Mouse (Mus musculus): ENCODE results near the gene Mansc1. TPM values are rescaled to one million over a fixed set of nuclear protein-coding genes. Genes with fewer than 3 reads are reported as not detected.

Mansc1 gene
- polyA plus RNA-seq, 1 experiment from 2014 or later = 8.6 TPM

- Histone ChIP-seq H3K27ac (replicated peaks in 1 of 2; ENCODE audit: control insufficient read depth in 1 of 2, insufficient read depth in 1 of 2, low read depth in 2 of 2, low read length in 2 of 2) (no peak overlapping the region), H3K4me2 (ENCODE audit: low read length) (no peak overlapping the region), H3K27me3 (ENCODE audit: control insufficient read depth, insufficient read depth, low read length) (no peaks in the 10 kb centered on the region), H3K9me3 (ENCODE audit: control insufficient read depth, low read length) (0 out of 2 replicates have a peak, but pooled peaks cover 4% of the 10 kb centered on the region), H3K36me3 (ENCODE audit: control insufficient read depth, insufficient read depth, low read length) (no peaks in the 10 kb centered on the region), H3K4me3 (ENCODE audit: control insufficient read depth in 1 of 2, insufficient read depth in 1 of 2, low read depth in 1 of 2, low read length in 2 of 2) (no peak overlapping the region), H3K9ac (ENCODE audit: low read length) (no peak overlapping the region), H3K4me1 (ENCODE audit: control insufficient read depth in 2 of 2, insufficient read depth in 2 of 2, low read length in 2 of 2) (peaks cover 10 to 14% of the 10 kb centered on the region in 2 experiments)
- 69% methylated on average over 6 of the region's 6 CpGs for WGBS
- no peak for ATAC-seq (ENCODE audit: insufficient number of reproducible peaks, insufficient read depth, low FRiP score, low read depth)
Measured at GRCm38 (mm10) chr6:134578039-134578438, 54.2 kb downstream of the Mansc1 start.

- H3K4me1 ChIP-seq (ENCODE audit: control insufficient read depth in 2 of 2, insufficient read depth in 2 of 2, low read length in 2 of 2) = peaks cover 10 to 14% of the 10 kb centered on the region in 2 experiments
- no peak overlapping the region for H3K4me3 ChIP-seq (ENCODE audit: control insufficient read depth in 1 of 2, insufficient read depth in 1 of 2, low read depth in 1 of 2, low read length in 2 of 2)
- H3K36me3 ChIP-seq (ENCODE audit: control insufficient read depth, insufficient read depth, low read length) = no peaks in the 10 kb centered on the region
- ATAC-seq (ENCODE audit: insufficient number of reproducible peaks, insufficient read depth, low FRiP score, low read depth) = no peak
- 58% methylated on average over 3 of the region's 3 CpGs for WGBS
- H3K9ac ChIP-seq (ENCODE audit: low read length) = no peak overlapping the region
- H3K27me3 ChIP-seq (ENCODE audit: control insufficient read depth, insufficient read depth, low read length) = no peaks in the 10 kb centered on the region
- H3K9me3 ChIP-seq (ENCODE audit: control insufficient read depth, low read length) = 0 out of 2 replicates have a peak, but pooled peaks cover 9% of the 10 kb centered on the region
- no peak overlapping the region for H3K27ac ChIP-seq (replicated peaks in 1 of 2; ENCODE audit: control insufficient read depth in 1 of 2, insufficient read depth in 1 of 2, low read depth in 2 of 2, low read length in 2 of 2)
- H3K4me2 ChIP-seq (ENCODE audit: low read length) = no peak overlapping the region
Measured at GRCm38 (mm10) chr6:134575288-134575741, 57.0 kb downstream of the Mansc1 start.

- no peak for ATAC-seq (ENCODE audit: insufficient number of reproducible peaks, insufficient read depth, low FRiP score, low read depth)
- H3K27ac ChIP-seq (replicated peaks in 1 of 2; ENCODE audit: control insufficient read depth in 1 of 2, insufficient read depth in 1 of 2, low read depth in 2 of 2, low read length in 2 of 2) = no peak overlapping the region
- no peaks in the 10 kb centered on the region for H3K27me3 ChIP-seq (ENCODE audit: control insufficient read depth, insufficient read depth, low read length)
- WGBS = 80% methylated on average over 5 of the region's 5 CpGs
- H3K4me3 ChIP-seq (ENCODE audit: control insufficient read depth in 1 of 2, insufficient read depth in 1 of 2, low read depth in 1 of 2, low read length in 2 of 2) = no peak overlapping the region
- H3K4me1 ChIP-seq (ENCODE audit: control insufficient read depth in 2 of 2, insufficient read depth in 2 of 2, low read length in 2 of 2) = peaks cover 2 to 16% of the 10 kb centered on the region in 2 experiments; a peak in 3 of 4 replicates
- H3K9me3 ChIP-seq (ENCODE audit: control insufficient read depth, low read length) = 0 out of 2 replicates have a peak, but pooled peaks cover 5% of the 10 kb centered on the region
- no peak overlapping the region for H3K4me2 ChIP-seq (ENCODE audit: low read length)
- H3K36me3 ChIP-seq (ENCODE audit: control insufficient read depth, insufficient read depth, low read length) = no peaks in the 10 kb centered on the region
- no peak overlapping the region for H3K9ac ChIP-seq (ENCODE audit: low read length)
Measured at GRCm38 (mm10) chr6:134567986-134568556, 64.2 kb downstream of the Mansc1 start.

- peak; percentile 91 for ATAC-seq (ENCODE audit: insufficient number of reproducible peaks, insufficient read depth, low FRiP score, low read depth)
- H3K9me3 ChIP-seq (ENCODE audit: control insufficient read depth, low read length) = 0 out of 2 replicates have a peak, but pooled peaks cover 5% of the 10 kb centered on the region
- peak within 1 kb of the TSS; percentile 94 for H3K4me2 ChIP-seq (ENCODE audit: low read length)
- H3K27me3 ChIP-seq (ENCODE audit: control insufficient read depth, insufficient read depth, low read length) = no peaks in the 10 kb centered on the region
- no peaks in the 10 kb centered on the region for H3K36me3 ChIP-seq (ENCODE audit: control insufficient read depth, insufficient read depth, low read length)
- peak within 1 kb of the TSS; percentile 94 to 98 for H3K27ac ChIP-seq (replicated peaks in 1 of 2; ENCODE audit: control insufficient read depth in 1 of 2, insufficient read depth in 1 of 2, low read depth in 2 of 2, low read length in 2 of 2)
- peak within 1 kb of the TSS; percentile 99 for H3K9ac ChIP-seq (ENCODE audit: low read length)
- WGBS = under 1% methylated on average over 78 of the region's 99 CpGs
- peaks cover 4 to 20% of the 10 kb centered on the region in 2 experiments; a peak in 3 of 4 replicates for H3K4me1 ChIP-seq (ENCODE audit: control insufficient read depth in 2 of 2, insufficient read depth in 2 of 2, low read length in 2 of 2)
- H3K4me3 ChIP-seq (ENCODE audit: control insufficient read depth in 1 of 2, insufficient read depth in 1 of 2, low read depth in 1 of 2, low read length in 2 of 2) = peak within 1 kb of the TSS; percentile 93 to 96
Measured at GRCm38 (mm10) chr6:134566818-134567485, 65.3 kb downstream of the Mansc1 start, which contains the start of gene Lrp6. Gene Lrp6, minus strand, starts transcription at chr6:134566965.

- Histone ChIP-seq H3K9me3 (ENCODE audit: control insufficient read depth, low read length) (0 out of 2 replicates have a peak, but pooled peaks cover under 1% of the 10 kb centered on the region), H3K9ac (ENCODE audit: low read length) (peak overlapping the region; percentile 99), H3K4me1 (ENCODE audit: control insufficient read depth in 2 of 2, insufficient read depth in 2 of 2, low read length in 2 of 2) (peaks cover 4 to 20% of the 10 kb centered on the region in 2 experiments; a peak in 3 of 4 replicates), H3K27me3 (ENCODE audit: control insufficient read depth, insufficient read depth, low read length) (no peaks in the 10 kb centered on the region), H3K36me3 (ENCODE audit: control insufficient read depth, insufficient read depth, low read length) (no peaks in the 10 kb centered on the region), H3K4me3 (ENCODE audit: control insufficient read depth in 1 of 2, insufficient read depth in 1 of 2, low read depth in 1 of 2, low read length in 2 of 2) (peak overlapping the region; percentile 93 to 96), H3K27ac (replicated peaks in 1 of 2; ENCODE audit: control insufficient read depth in 1 of 2, insufficient read depth in 1 of 2, low read depth in 2 of 2, low read length in 2 of 2) (peak overlapping the region; percentile 94 to 98), H3K4me2 (ENCODE audit: low read length) (peak overlapping the region; percentile 94)
- peak; percentile 62 for ATAC-seq (ENCODE audit: insufficient number of reproducible peaks, insufficient read depth, low FRiP score, low read depth)
- WGBS = under 1% methylated on average over 42 of the region's 64 CpGs
Measured at GRCm38 (mm10) chr6:134566248-134566817, 66.0 kb downstream of the Mansc1 start.

DNA sequence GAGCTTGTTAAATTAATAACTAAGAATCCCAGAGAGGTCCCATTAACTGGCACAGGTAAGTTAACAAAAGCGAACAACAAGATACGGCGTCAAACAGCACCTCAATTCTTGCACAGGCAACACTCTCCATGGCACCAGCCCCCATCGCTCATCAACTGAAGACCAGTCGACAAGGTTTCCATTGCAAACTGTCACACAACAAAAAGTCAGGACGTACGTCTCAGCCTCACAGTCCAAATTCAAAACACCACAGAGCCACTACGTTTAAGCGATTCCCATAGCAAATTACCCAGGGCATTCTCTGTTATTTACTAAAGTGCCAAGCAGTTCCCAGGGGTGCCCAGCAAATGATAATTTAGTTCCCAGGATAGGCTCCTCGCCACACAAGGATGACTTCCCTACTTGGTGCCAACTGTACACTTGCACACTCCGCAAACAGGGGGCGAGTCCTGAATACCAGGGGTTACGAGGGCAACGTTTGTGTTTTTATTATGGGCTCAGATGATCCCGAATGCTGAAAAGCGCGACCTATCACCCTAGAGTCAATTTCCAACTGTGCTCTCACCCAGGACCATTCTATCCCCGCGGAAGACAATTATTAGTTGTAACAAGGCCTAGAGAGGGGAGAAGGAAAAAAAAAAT, 66.6 kb downstream of the Mansc1 start:
- WGBS = 2% methylated on average over 19 of the region's 19 CpGs
- no peaks in the 10 kb centered on the region for H3K36me3 ChIP-seq (ENCODE audit: control insufficient read depth, insufficient read depth, low read length)
- ATAC-seq (ENCODE audit: insufficient number of reproducible peaks, insufficient read depth, low FRiP score, low read depth) = no peak
- no peaks in the 10 kb centered on the region for H3K27me3 ChIP-seq (ENCODE audit: control insufficient read depth, insufficient read depth, low read length)
- peak overlapping the region; percentile 99 for H3K9ac ChIP-seq (ENCODE audit: low read length)
- H3K27ac ChIP-seq (replicated peaks in 1 of 2; ENCODE audit: control insufficient read depth in 1 of 2, insufficient read depth in 1 of 2, low read depth in 2 of 2, low read length in 2 of 2) = peak overlapping the region; percentile 61 to 98; a peak in 3 of 4 replicates
- H3K4me1 ChIP-seq (ENCODE audit: control insufficient read depth in 2 of 2, insufficient read depth in 2 of 2, low read length in 2 of 2) = peaks cover 4 to 20% of the 10 kb centered on the region in 2 experiments; a peak in 3 of 4 replicates
- H3K4me3 ChIP-seq (ENCODE audit: control insufficient read depth in 1 of 2, insufficient read depth in 1 of 2, low read depth in 1 of 2, low read length in 2 of 2) = peak overlapping the region; percentile 93 to 96
- peak overlapping the region; percentile 94 for H3K4me2 ChIP-seq (ENCODE audit: low read length)
- H3K9me3 ChIP-seq (ENCODE audit: control insufficient read depth, low read length) = no peaks in the 10 kb centered on the region

DNA sequence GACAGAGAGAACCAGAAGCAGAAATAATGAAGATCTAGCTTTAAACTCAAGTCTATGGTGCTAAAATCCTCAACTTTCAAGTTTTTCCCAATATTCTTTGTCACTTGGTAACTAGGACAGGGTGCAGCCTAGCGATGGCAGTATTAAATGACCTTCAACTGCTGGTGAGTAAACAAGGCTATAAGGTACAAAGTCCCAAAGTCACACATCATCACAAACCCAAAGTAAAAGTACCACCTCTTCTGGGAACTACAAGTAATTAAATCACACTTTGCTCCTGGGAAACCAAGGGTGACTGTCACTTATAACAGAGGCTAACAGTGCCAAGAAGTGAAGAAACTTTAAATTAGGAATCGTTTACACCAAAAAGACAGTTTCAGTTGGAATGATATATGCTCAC, 67.7 kb downstream of the Mansc1 start:
- WGBS = 57% methylated on average over 2 of the region's 2 CpGs
- H3K4me2 ChIP-seq (ENCODE audit: low read length) = peak overlapping the region; percentile 94

More for the DNA sequence above, 67.7 kb downstream of the Mansc1 start:
- H3K27me3 ChIP-seq (ENCODE audit: control insufficient read depth, insufficient read depth, low read length) = no peaks in the 10 kb centered on the region
- H3K4me1 ChIP-seq (ENCODE audit: control insufficient read depth in 2 of 2, insufficient read depth in 2 of 2, low read length in 2 of 2) = peaks cover 4 to 21% of the 10 kb centered on the region in 2 experiments; a peak in 3 of 4 replicates
- peak overlapping the region in 1 of 2 experiments; percentile 96; a peak in 1 of 4 replicates for H3K4me3 ChIP-seq (ENCODE audit: control insufficient read depth in 1 of 2, insufficient read depth in 1 of 2, low read depth in 1 of 2, low read length in 2 of 2)
- H3K9ac ChIP-seq (ENCODE audit: low read length) = no peak overlapping the region
- H3K9me3 ChIP-seq (ENCODE audit: control insufficient read depth, low read length) = no peaks in the 10 kb centered on the region
- no peak for ATAC-seq (ENCODE audit: insufficient number of reproducible peaks, insufficient read depth, low FRiP score, low read depth)
- no peaks in the 10 kb centered on the region for H3K36me3 ChIP-seq (ENCODE audit: control insufficient read depth, insufficient read depth, low read length)
- H3K27ac ChIP-seq (replicated peaks in 1 of 2; ENCODE audit: control insufficient read depth in 1 of 2, insufficient read depth in 1 of 2, low read depth in 2 of 2, low read length in 2 of 2) = no peak overlapping the region
